Mouse (Mus musculus) megakaryocyte, embryonic 14.5 days (primary cell): ENCODE results near the gene Scrn3.

ENCODE experiments used
- FLI1 ChIP-seq: IDR thresholded peaks from 2 replicates; pipeline ENCODE4 v1.6.1; 2012; ENCODE audit warnings: low read length, inconsistent platforms, mixed read lengths
- GATA1 ChIP-seq: IDR thresholded peaks from 3 replicates; pipeline ENCODE4 v1.6.1; 2012; ENCODE audit warnings: mixed read lengths, low read length, inconsistent platforms, borderline replicate concordance

- TF ChIP-seq GATA1 (no peak), FLI1 (no peak)
These were observed 14.2 kb upstream of the Scrn3 start for GRCm38 (mm10) chr2:73298154-73298553.
